Mouse (Mus musculus) thymus, adult 2 months (tissue): ENCODE measurements around the gene Prkci.

Experiments
- CTCF ChIP-seq: fragments of 200-500 bp; IDR thresholded peaks from 2 replicates; pipeline ENCODE4 v1.5.1; 2012; ENCODE audit warnings: mild to moderate bottlenecking, control low read depth, low read length, moderate library complexity, borderline replicate concordance; ENCODE audit not compliant: control insufficient read depth, poor library complexity, insufficient read depth; ENCODE audit errors: extremely low read depth
- POLR2A ChIP-seq: fragments of 200-500 bp; IDR thresholded peaks from 2 replicates; pipeline ENCODE4 v1.6.1; 2012; ENCODE audit warnings: mild to moderate bottlenecking, low read length, control low read depth, moderate library complexity; ENCODE audit not compliant: control insufficient read depth, poor library complexity, insufficient read depth; ENCODE audit errors: extremely low read depth

DNA sequence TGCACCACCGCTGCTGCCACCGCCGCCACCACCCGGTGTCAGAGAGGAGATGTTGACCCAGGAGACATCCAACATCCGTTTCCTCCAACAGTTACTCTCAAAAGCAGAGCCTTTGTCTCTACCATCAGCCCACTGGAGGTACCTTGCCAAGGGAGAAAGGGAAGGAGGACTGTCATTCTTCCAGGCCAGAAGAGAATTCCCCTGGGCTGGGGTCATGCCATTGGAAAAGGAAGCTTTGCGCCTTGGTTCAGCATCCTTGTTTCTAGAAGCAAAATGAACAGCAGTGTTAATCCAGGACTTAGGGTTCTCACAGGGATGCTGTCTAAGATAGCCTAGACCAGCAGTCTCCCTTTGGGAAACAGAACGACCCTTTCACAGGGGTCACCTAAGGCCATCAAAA lies 66.8 kb downstream of the Prkci start:
- no peak for TF ChIP-seq CTCF
- no peak for TF ChIP-seq POLR2A
